Mouse (Mus musculus): ENCODE data around the gene Rer1. TPM values are rescaled to one million over a fixed set of nuclear protein-coding genes. Genes with fewer than 3 reads are reported as not detected.

The Rer1 gene
- polyA plus RNA-seq, 1 experiment from 2014 or later, result 160 TPM

- TF ChIP-seq CTCF (IDR thresholded peaks at IDR 0.05; ENCODE audit: low read depth), result no peak
- no peak overlapping the region for H3K9ac ChIP-seq
- no peak overlapping the region for H3K4me2 ChIP-seq
- H3K36me3 ChIP-seq (ENCODE audit: insufficient read depth), result no peaks in the 10 kb centered on the region
- no peak overlapping the region for H3K27ac ChIP-seq (ENCODE audit: low read depth)
- DNase-seq (no peak), ATAC-seq (ENCODE audit: insufficient read depth) (no peak)
- H3K4me1 ChIP-seq (ENCODE audit: insufficient read depth), result no peaks in the 10 kb centered on the region
- H3K4me3 ChIP-seq (ENCODE audit: low read depth, low read length), result no peak overlapping the region
- H3K27me3 ChIP-seq (ENCODE audit: insufficient read depth, low read length), result no peaks in the 10 kb centered on the region
- WGBS, result 39% methylated on average over 7 of the region's 7 CpGs
- no peaks in the 10 kb centered on the region for H3K9me3 ChIP-seq (ENCODE audit: low read depth, low read length)
Measured at GRCm38 (mm10) chr4:155034202-155034601, 52.0 kb downstream of the Rer1 start.

- Histone ChIP-seq H3K36me3 (ENCODE audit: insufficient read depth) (no peaks in the 10 kb centered on the region), H3K9me3 (ENCODE audit: low read depth, low read length) (no peaks in the 10 kb centered on the region), H3K4me2 (no peak overlapping the region), H3K27ac (ENCODE audit: low read depth) (no peak overlapping the region), H3K4me1 (ENCODE audit: insufficient read depth) (no peaks in the 10 kb centered on the region), H3K4me3 (ENCODE audit: low read depth, low read length) (no peak overlapping the region), H3K9ac (no peak overlapping the region), H3K27me3 (ENCODE audit: insufficient read depth, low read length) (no peaks in the 10 kb centered on the region)
- no peak for ATAC-seq (ENCODE audit: insufficient read depth)
- no peak for TF ChIP-seq CTCF (IDR thresholded peaks at IDR 0.05; ENCODE audit: low read depth)
- 31% methylated on average over 6 of the region's 6 CpGs for WGBS
- DNase-seq, result no peak
Measured at GRCm38 (mm10) chr4:155033115-155033514, 53.1 kb downstream of the Rer1 start.

GRCm38 (mm10) chr4:155024170-155025010 is 61.8 kb downstream of the Rer1 start:
- no peaks in the 10 kb centered on the region for H3K9me3 ChIP-seq (ENCODE audit: low read depth, low read length)
- H3K36me3 ChIP-seq (ENCODE audit: insufficient read depth), result no peaks in the 10 kb centered on the region
- no peaks in the 10 kb centered on the region for H3K4me1 ChIP-seq (ENCODE audit: insufficient read depth)
- no peak for TF ChIP-seq CTCF (IDR thresholded peaks at IDR 0.05; ENCODE audit: low read depth)
- no peak overlapping the region for H3K4me3 ChIP-seq (ENCODE audit: low read depth, low read length)
- no peak overlapping the region for H3K9ac ChIP-seq
- ATAC-seq (ENCODE audit: insufficient read depth) (no peak), DNase-seq (no peak)
- no peak overlapping the region for H3K27ac ChIP-seq (ENCODE audit: low read depth)
- H3K27me3 ChIP-seq (ENCODE audit: insufficient read depth, low read length), result no peaks in the 10 kb centered on the region
- WGBS, result 79% methylated on average over 11 of the region's 11 CpGs
- no peak overlapping the region for H3K4me2 ChIP-seq

Other genes with a start within 250 kb of the Rer1 start
- 0.12 and 0.30 TPM in 2 replicates for gene Ttc34, start 248.9 kb downstream of the Rer1 start, polyA plus RNA-seq (2014; fragmentation: Nextera tagmentation; extraction: Ambion mirVana)
- 0.13 and 0.19 TPM in 2 replicates for gene Mmel1, start 216.8 kb downstream of the Rer1 start, polyA plus RNA-seq (2014; fragmentation: Nextera tagmentation; extraction: Ambion mirVana)
- 37.4 and 39.9 TPM in 2 replicates for gene Fam213b, start 187.2 kb downstream of the Rer1 start, polyA plus RNA-seq (2014; fragmentation: Nextera tagmentation; extraction: Ambion mirVana)
- 0.78 and 0.85 TPM in 2 replicates for gene Tnfrsf14, start 157.8 kb downstream of the Rer1 start, polyA plus RNA-seq (2014; fragmentation: Nextera tagmentation; extraction: Ambion mirVana)
- 0.14 and 0.15 TPM in 2 replicates for gene Hes5, start 125.5 kb downstream of the Rer1 start, polyA plus RNA-seq (2014; fragmentation: Nextera tagmentation; extraction: Ambion mirVana)
- gene Pank4, start 122.3 kb downstream of the Rer1 start, polyA plus RNA-seq (2014; fragmentation: Nextera tagmentation; extraction: Ambion mirVana), result 49.3 and 51.0 TPM in 2 replicates
- gene Plch2, start 29.6 kb downstream of the Rer1 start, polyA plus RNA-seq (2014; fragmentation: Nextera tagmentation; extraction: Ambion mirVana), result 5.2 and 6.7 TPM in 2 replicates
- 7.0 and 9.4 TPM in 2 replicates for gene Pex10, start 19.4 kb downstream of the Rer1 start, polyA plus RNA-seq (2014; fragmentation: Nextera tagmentation; extraction: Ambion mirVana)
- gene Morn1, start 195 bp upstream of the Rer1 start, polyA plus RNA-seq (2014; fragmentation: Nextera tagmentation; extraction: Ambion mirVana), result 5.2 TPM in 2 replicates
- gene Ski, start 136.2 kb upstream of the Rer1 start, polyA plus RNA-seq (2014; fragmentation: Nextera tagmentation; extraction: Ambion mirVana), result 23.7 and 25.8 TPM in 2 replicates
- gene Faap20, start 163.4 kb upstream of the Rer1 start, polyA plus RNA-seq (2014; fragmentation: Nextera tagmentation; extraction: Ambion mirVana), result 81.2 and 83.9 TPM in 2 replicates